Mouse (Mus musculus) frontal cortex, adult (tissue): ENCODE measurements around the gene Thy1.

Source experiments
- ATAC-seq: cut with Nextera tagmentation; 2 replicates; pipeline ENCODE4 v1.9.2; 2017; ENCODE audit warnings: mild to moderate bottlenecking, moderate library complexity, mixed read lengths; ENCODE audit not compliant: low TSS enrichment

Thy1 gene

DNA sequence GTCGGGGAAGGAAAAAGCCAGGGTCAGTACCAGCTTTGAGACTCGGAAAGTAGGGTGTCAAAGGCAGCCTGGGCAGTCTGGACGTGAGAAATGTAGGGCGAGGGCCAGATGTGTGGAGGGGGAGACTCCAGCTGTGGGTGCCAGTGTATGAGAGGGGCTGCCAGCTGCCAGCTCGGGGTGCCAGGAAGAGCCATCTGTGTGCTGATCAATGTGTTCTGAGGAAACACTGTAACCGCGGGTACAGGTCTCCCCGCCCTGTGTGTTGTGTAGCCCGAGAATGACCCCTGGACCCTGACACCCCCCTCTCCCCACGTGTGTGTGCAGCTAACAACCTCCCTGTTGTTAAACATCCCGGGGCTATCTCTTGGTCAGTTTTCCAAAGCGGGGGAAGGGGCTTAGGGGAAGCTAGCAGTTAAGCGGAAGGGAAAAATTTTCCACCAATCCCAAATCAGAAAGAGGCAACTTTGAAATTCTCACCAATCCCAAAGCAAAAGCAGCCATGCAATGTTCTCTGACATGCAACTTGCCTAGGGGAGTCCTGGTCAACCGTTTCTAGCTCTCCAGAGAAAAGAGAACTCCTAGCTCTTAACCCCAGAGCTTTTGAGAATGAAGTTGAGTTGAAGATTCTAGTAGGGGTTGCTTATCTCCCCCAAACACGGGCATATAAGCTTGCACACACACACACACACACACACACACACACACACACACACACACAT is 24.2 kb downstream of the Thy1 start:
- ATAC-seq, result peak; percentile 20

DNA sequence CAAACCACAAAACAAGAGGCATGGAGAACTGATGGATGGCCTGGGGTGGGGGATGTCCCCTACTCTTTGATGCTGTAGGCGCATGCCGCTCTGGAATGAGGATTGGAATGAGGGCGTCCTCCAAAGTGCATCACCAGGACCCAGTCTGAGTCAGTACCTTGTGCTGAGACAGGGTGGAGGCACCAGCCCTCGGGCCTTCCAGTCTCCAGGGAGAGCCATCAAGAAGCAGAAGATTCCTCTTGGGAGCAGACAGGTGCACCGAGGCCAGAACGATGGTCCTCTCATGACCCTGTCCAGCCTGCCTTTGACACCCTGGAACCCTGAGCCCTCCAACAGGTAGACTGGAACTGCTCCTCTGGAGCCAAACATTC is 24.8 kb downstream of the Thy1 start:
- no peak for ATAC-seq

DNA sequence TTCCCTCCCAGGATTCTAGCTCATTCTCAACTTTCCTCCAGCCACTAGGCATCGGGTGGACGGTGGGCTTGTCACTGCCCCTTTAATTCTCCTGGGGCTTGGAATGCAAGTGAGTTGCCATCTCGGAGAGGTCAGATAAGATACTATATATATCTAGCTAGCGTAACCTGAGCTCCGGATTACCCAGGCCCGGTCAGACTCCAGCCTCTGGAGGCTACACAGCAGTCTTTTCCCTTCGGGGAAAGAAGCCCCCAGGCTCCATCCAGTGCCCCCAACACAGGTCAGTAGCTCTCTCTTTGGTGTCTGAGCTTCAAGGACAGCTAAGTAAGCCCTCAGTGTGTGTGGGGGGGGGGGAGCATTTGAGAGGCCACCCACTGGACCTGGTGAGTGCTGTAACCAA is 26.1 kb downstream of the Thy1 start:
- ATAC-seq, result no peak

DNA sequence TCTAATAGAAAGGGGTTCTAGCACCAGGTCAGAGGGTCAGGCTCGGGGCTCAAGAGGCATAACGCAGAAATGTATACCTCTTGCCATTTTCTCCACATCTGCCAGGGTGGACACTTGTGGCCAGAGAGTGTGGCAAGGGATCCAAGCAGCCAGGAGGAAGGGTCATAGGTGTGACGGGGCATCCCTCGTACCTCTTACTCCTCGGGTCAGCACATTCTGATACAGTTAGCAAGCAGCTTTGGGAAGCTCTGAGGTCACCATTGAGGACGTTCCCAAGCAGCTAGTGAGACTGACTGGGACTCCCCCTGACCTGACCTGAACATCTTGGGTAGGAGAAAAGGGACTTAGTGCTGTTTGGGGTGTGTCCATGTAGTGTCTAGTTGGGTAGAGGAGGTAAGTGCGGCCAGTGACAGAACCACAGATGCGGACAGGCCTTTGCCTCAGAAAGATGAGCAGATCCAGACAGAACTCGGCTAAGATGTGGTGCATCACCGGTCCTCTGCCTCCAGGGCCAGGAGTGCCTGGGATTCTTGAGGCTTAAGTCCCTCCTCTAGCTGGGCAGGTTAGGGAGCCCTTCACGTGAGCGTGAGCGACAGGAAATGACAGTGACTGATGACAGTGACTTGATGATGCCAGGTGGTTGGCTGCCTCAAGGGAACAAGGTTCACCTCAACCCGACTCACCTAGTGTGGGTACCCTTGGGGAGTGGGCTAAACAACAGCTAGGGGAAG is 27.1 kb downstream of the Thy1 start:
- no peak for ATAC-seq

DNA sequence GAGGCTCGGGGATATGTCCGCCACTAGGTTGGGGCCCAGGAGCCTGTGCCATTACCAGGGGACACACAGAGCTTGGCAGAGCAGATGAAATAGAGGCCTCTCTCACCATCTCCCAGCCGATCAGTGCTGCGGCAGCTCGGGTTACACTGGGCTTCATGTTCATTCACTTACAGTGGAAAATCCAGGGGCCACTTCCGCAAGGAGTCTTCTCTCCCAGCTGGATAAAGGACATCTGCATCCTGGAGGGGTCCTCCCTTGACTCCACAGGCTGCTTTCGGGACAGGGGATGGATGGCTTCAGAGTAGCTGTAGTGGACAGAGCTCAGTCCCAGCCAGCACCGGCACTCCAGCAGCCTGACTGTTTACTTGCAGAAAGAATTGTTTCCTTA is 27.7 kb downstream of the Thy1 start:
- no peak for ATAC-seq

DNA sequence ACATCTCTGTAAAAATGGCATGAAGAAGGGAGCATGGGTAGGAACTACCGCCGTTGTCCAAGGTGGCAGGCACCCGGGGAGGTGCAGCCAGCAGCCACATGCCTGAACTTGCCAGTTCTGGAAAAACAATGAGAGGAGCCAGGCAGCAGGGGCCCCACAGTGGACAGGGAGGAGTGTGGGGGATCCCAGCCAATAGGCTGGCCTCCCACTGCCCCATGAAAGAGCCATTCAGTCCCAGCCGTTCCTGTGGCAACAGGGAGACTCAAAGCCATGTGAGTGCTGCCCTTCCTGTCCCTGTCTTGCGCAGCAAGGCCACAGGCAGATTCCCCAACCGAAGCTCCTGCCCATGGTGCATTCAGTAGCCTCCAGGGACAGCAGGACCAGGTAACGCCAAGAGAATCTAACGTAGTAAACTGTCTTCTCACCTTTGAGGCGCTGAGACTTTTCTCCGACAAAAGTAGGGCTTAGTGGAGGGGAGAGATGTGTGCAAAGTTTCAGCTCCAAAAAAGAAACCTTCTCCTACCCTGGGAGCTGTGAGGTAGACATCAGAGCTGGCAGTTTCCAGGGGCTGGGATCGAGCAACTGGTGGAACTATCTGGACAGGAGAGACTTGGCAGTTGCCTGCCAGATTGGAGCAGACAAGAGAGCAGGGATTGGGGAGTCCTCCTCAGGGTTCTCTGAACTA is 28.9 kb downstream of the Thy1 start:
- ATAC-seq, result peak; percentile 22

DNA sequence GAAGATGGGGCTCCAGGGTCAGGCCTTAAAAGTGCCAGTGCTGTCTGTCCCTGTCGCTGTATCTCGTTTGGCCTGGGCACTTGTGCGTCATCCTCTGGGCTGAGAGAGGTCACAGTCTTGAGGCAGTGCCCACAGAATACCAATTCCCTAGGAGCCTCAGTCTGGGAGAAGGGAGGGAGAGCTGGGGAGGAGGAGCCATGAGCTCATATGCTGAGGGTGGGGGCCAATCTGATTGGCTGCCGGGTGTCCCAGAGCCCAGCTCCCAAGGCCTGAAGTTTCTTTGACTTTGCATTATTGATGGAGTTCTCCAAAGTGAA is 29.4 kb downstream of the Thy1 start:
- ATAC-seq, result peak; percentile 28; the same call in 1 of the 2 replicates

DNA sequence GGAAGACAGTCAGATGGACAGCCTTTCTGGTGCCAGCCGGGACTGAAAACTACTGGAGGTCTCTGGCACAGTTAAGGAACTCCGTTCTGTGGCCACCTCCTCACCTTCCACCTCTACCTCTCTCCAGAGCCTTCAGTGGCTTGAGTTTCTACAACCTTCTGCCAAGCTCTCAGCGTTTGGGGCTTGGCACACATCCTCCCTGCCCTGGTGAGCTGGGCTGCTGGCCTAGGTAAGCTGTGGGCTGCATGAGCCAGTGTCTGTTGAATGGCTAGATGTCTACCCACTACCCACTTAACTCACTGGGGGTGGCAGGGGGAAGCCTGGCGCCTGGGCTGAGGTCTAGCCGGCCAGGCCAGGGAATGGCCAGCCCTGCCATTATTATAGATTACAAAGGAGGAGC is 29.9 kb downstream of the Thy1 start:
- no peak for ATAC-seq

DNA sequence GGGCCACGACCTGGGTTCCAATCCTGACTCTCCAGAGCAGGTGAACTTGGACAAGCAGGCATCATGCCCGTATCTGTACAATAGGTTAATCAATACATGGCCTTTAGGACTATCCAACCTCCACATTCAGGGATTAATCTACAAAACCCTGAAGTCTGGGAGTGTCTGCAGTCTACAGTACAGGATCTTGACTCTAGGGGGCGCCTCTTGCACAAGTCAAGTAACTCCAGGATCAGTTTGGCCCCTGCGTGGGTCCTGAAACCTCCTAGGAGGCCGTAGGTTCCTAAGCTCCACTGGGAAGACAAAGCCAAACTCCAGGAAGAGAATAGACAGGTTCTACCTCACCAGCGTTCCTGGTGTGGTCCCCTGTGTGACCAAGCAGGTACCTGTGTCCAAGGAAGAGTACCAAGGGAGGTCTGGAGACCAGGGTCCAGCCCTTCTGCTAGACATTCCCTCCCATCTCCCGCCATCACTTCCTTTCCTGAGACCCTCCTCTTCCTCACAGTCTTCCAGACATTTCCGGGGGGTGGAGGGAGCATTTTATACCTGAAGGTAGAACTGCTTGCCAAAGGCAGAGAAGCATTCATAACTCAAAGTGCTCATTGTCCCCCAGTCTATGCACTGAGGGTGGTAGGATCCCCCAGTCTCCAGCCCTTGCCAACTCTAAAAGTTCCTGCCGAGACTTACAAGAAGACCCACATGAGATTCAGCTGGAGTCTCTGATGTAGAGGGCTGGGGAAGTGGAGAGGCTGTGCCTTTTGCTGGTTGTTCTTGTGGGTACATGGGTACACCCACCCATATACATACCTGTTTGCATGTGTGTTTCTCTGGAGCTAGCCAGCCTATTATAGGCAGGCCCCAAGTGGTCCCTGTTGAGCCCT is 31.5 kb downstream of the Thy1 start:
- no peak for ATAC-seq

DNA sequence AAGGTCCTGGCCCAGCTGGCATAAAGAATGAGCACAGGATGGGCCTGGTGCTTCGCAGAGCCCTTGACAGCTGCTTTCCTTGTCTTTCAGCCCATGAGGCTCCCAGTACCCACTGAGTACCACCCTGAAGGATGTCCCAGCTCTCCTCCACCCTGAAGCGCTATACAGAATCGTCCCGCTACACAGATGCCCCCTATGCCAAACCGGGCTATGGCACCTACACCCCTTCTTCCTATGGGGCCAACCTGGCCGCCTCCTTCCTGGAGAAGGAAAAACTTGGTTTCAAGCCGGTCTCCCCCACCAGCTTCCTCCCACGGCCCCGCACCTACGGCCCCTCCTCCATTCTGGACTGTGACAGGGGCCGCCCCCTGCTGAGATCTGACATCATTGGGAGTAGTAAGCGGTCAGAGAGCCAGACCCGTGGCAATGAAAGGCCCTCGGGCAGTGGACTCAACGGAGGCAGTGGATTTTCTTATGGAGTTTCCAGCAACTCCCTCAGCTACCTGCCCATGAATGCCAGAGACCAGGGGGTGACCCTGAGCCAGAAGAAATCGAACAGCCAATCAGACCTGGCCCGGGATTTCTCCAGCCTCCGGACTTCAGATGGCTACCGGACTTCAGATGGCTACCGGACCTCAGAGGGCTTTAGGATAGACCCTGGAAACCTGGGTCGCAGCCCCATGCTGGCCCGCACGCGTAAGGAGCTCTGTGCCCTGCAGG is 32.3 kb downstream of the Thy1 start:
- ATAC-seq, result no peak

DNA sequence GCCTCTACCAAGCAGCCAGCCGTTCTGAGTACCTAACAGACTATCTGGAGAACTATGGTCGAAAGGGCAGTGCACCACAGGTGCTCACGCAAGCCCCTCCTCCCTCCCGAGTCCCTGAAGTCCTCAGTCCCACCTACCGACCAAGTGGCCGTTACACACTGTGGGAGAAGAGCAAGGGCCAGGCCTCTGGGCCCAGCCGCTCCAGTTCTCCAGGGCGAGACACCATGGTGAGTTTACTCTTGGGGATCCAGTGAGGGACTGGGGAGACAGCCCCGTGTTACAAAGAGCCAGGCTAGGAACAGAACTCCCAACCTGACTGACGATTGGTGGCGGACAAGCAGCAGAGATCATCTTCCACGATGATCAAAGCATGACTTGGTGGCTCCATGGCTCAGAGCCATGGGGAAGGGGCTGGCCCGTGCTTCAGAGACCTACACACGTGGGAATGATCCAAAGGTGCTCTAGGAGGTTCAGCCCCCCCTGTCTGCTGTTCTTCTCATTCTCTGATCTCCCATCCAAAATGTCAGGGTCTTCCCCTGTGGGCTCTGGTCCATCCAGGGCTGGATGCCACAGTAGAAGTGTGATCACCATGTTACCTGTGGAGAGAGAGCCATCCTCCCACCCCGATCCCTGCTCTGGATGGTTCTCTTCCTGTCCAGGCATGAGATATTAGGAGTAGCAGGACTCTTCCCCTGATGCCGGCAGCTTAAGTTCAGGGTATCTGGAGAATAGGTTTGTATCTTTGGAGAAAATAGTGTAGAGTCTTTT is 33.0 kb downstream of the Thy1 start:
- no peak for ATAC-seq

DNA sequence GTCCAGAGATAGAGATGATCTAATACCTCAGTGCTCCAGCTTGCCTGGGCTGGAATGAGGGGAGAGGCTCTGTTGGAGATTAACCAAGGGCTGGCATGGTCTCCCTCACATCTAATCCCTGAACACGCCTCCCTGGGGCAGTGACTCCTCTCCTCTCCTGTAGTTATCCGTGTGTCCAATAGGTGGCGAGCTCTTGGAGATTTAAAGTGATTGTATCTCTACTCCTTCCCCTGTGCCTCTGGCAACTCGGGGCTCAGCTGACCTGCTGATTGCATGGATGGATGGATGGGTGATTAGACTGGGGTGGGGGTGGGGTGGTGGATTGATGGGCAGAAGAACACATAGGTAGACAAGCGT is 33.6 kb downstream of the Thy1 start:
- peak; percentile 36; the same call in 1 of the 2 replicates for ATAC-seq

DNA sequence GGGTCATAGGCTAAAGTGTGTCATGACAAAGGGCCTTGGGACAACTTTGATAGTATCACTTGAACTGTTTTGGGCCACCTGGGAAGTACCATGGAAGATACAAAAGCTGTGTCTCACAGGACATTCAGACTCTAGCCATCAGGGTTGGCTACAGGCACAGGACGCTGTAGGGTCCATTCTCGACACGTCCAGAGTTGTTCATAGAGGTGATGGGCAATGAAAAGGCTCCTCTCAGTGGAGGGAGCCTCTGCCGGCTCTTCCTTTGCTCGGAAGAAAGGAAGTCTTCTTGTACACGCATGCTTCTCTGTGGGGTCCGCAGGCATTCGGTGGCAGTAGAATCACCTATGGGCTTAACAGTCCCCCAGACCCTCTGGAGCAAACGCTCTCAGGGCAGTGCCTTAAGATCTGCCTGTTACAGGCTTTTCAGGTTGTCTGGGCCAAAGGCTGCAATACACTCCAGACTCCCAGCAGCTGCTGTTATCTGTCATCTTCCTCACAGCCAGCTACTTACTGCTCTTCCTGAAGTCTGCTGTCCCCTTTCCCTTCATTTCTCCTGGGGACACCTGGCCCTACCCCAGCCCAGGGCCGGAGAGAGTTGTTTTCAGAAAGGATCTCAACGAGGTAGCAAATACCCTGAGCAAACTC is 34.2 kb downstream of the Thy1 start:
- ATAC-seq, result no peak

DNA sequence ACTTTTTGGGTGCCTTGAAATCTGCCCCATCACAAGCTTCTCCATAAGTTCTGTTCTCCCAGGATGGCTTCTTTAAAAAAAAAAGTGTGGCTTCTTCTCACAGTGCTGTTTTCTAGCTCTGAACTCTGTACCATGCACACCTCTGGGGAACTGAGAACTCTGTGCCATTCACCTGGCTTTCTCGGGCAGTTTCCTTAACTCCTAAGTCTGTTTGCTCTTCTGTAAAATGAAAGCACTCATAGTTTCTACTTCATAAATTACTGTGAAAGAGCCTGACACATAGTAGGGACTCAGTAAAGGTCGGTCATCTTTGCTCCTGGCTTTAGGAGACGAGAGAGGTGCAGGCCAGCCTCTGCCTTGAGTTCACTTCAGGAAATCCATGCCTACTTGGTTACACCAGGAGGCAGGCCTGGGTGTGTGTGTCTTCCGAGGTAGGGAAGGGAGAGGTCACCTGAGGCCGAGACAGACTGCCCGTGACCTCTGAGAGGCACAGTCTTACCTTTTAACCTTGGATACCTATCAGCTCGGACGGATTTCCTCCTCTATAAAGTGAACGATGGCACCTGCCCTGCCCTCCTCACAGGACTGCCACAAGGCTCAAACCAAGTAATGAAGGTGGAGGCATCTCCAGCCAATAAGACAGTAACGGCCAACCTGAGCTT is 35.1 kb downstream of the Thy1 start:
- no peak for ATAC-seq

DNA sequence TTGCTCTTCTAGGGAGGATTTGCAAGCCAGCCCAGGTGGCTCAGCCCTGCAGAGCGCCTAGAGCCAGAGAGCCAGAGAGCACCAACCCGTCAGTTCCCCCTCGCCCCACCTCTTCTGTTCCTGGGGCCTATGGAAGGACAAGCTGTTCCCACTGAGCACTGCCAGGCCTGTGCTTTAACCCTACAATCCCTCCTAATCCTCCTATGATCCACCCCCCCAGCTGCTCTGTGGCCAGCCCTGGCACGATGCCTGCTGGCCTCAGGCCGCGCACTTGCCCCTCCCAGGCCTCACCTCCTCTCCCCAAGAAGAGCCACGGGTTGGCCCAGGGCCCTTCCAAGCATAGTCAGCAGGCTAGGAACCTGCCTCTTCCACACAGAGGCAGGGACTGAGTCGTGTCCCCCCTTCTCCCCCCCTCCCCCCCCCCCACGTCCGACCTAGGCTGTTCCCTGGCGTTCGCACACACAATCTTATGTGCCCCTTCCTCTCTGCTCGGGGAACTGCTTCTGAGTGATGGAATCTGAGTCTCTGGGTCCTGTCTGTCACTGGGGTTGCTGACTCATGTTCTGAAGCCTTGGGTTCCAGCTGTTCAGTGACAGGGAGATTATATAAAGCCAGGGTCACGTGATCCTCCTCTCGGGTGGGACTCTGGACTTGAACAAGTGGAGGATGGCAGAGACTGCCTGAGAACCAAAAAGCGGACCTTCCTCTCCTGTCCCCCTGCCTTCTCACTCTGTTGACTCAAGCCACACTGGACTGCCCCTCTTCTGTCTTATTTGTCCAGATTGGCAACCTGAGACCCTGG is 36.0 kb downstream of the Thy1 start:
- no peak for ATAC-seq

DNA sequence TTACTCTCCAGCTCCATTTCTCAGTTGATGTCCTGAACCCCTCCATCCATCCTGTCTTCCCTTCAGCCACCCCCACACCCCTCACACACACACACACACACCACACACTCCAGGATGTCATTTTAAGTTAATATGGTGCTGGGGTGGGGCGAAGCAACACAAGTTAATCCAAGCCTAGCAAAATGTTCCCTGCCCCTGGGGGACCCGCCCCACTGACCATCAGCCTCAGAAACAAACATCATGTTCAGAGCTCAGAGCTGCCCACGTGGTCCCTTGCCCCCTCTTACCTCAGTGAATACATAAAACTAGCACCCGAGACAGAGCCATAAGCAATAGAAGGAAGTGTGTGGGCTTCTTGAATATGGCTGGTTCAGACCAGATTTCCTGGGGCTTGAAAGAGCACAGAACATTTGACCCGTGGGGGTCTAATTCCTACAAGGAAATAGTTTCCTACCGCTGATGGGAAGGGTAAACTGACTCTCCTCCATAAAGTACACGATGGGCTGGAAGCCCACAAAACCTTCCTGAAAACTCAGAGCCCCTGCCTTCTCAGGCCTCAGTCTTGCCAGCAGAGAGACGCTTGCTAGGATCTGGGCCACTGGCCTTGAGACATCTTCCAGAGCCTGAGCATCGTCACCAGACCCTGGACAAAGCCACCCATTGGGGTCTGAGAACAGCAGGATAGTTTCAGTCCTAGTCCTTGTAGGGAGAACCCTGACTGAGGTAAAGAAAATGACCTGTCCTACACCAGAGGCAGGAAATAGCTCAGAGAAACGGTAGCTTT is 37.0 kb downstream of the Thy1 start:
- ATAC-seq, result no peak

DNA sequence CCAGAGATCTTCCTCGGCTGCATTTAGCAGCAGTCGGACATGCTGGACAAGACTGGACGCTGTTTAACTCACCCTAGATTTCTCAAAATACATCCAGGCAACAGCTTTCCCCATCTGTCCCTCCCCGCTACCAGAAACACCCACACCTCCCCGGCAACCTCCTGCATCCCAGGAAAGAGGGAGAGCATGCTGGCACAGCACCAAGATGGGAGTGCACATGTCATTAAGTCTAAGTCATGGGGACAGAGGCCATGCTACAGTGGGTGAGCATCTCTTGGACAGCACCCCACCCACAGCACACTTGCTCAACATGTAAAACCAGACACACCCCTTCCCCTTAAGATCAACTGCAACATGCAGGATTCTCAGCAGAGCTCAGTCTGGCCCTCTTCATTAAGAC is 37.8 kb downstream of the Thy1 start:
- ATAC-seq, result no peak

DNA sequence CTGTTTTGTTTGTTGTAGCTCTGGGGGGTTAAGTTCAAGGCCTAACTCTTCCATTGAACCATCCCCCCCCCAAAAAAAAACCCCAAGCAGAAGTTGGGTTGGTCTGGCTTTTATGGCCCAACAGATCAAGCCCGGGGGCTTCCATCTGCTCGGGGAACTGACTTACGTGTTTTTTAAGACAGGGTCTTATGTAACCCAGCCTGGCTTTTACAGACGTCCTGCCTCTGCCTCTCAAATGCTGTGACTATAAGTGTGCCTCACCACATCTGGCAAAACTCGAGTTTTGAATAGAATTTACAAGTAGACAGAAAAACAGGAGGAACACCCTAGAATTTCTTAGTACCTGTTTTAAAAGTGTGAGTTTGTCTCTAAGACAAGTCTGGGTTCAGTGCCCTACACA is 38.4 kb downstream of the Thy1 start:
- ATAC-seq, result no peak
